18 mouse cellular contexts compared by ENCODE assay signal in genomic region chr2:104331261-104331660, GRCm38 (mm10).
DNase-seq lines count a peak whose midpoint lies in the region; TF ChIP-seq lines count a peak whose summit lies in the region.
"Had no signal": no experiment of that assay in that cellular context is flagged by ENCODE, and none has a peak within 500 bp of the region (broad histone marks: within the 10 kb centered on the region; RNA-seq: fewer than 3 reads in every experiment).

No protein-coding gene starts in this region.

- peaks cover 18% of the 10 kb centered on the region for H3K4me1 ChIP-seq in cortical plate, adult 2 months (ENCODE audit: control insufficient read depth, insufficient read depth, low read length)
- H3K4me1 ChIP-seq: embryonic facial prominence, embryonic 13.5 days; embryonic facial prominence, embryonic 15.5 days had no signal

- no peak for TF ChIP-seq CTCF in left cerebral cortex, adult 2 months (IDR thresholded peaks at IDR 0.05)
- no peak for TF ChIP-seq CTCF in cortical plate, adult 2 months (IDR thresholded peaks at IDR 0.05; ENCODE audit: extremely low read depth, insufficient read depth, low read length)

- no peak for TF ChIP-seq POLR2A in cortical plate, adult 2 months (IDR thresholded peaks at IDR 0.05; ENCODE audit: extremely low read depth, insufficient read depth, low read length)

- intact Hi-C loops in left cerebral cortex, adult 2 months (cut with DNase I) = loop anchor here (5.0 to 10.0 kb wide), 3 partner anchors 76 to 164 kb away; partner anchors contain the start of gene Hipk3

- peak overlapping the region; percentile 83 for H3K27ac ChIP-seq in left cerebral cortex, adult 2 months
- peak overlapping the region; percentile 28; the same call in 1 of the 2 replicates for H3K27ac ChIP-seq in cortical plate, adult 2 months (ENCODE audit: insufficient read depth, low read length)
- H3K27ac ChIP-seq: embryonic facial prominence, embryonic 13.5 days; embryonic facial prominence, embryonic 15.5 days; forebrain, embryonic 10.5 days; forebrain, embryonic 12.5 days had no signal

- no peak overlapping the region for H3K4me3 ChIP-seq in left cerebral cortex, adult 2 months
- H3K4me3 ChIP-seq in cortical plate, adult 2 months (ENCODE audit: insufficient read depth, low read length) = no peak overlapping the region
- H3K4me3 ChIP-seq: embryonic facial prominence, embryonic 13.5 days; embryonic facial prominence, embryonic 15.5 days; erythroblast, embryonic 14.5 days; forebrain, embryonic 10.5 days; forebrain, embryonic 12.5 days had no signal

- no peak for DNase-seq in left cerebral cortex, adult 2 months (ENCODE audit: extremely low spot score in 1 of 2, low spot score in 2 of 2)
- no peak for DNase-seq in left cerebral cortex, adult 9 months (ENCODE audit: low spot score in 2 of 2)
- DNase-seq in brain, adult 2 months (ENCODE audit: low read depth, low spot score) = peak; percentile 71
- no peak for DNase-seq in liver
- DNase-seq: adrenal gland, adult 2 months; adrenal gland, postnatal 10 days; adrenal gland, postnatal 25 days; cerebellum, adult 11-12 months; cerebellum, adult 2 months; cerebellum, adult 9-10 months; cerebellum, postnatal 25 days; embryo, embryonic 11 days had no signal
